Comparison of ENCODE assay signal across 7 mouse cellular contexts in the genomic region with DNA sequence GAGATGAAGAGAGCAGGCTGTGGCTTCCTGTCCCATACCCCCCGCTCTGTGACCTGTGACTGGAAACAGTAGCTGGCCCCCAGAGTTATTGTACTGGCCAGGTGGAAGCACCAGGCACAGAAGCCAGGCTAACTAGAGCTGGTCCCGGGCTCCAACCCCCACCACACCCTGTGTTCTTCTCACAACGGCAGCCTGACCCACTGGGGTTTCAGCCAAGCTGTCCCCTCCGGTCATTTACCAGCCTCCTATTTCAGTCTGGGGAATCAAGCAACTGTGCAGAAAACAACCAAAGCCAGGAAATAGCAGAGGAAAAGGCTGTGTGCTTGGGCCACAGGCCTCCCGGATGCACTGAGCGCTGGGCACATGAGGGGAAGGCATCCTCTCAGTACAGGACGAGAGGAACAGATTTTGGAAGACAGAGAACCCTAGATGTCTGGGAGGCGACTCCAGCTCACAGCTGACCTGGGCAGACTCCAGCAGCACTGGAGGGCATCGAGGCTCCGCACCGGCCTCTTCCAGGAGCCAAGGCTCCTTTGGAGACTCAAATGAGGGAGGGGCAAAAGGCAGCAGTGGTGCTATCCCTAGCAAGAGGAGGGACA. TPM values are rescaled to one million over a fixed set of nuclear protein-coding genes. Genes with fewer than 3 reads are reported as not detected.
DNase-seq lines count a peak whose midpoint lies in the region; ATAC-seq and TF ChIP-seq lines count a peak whose summit lies in the region.

No protein-coding gene starts in this region.

- peak overlapping the region; percentile 36; the same call in 1 of the 2 replicates for H3K27ac ChIP-seq in left cerebral cortex, adult 2 months
- H3K27ac ChIP-seq in forebrain, embryonic 13.5 days = peak overlapping the region; percentile 72
- H3K27ac ChIP-seq in hindbrain, postnatal 0 days = peak overlapping the region; percentile 64
- peak overlapping the region; percentile 44; the same call in 1 of the 2 replicates for H3K27ac ChIP-seq in liver, embryonic 16.5 days (ENCODE audit: low read length)

- H3K4me3 ChIP-seq in left cerebral cortex, adult 2 months = no peak overlapping the region
- no peak overlapping the region for H3K4me3 ChIP-seq in forebrain, embryonic 13.5 days
- H3K4me3 ChIP-seq in hindbrain, postnatal 0 days (ENCODE audit: low read length) = no peak overlapping the region
- H3K4me3 ChIP-seq in liver, embryonic 16.5 days (ENCODE audit: low read depth, low read length) = no peak overlapping the region

- H3K4me2 ChIP-seq in forebrain, embryonic 13.5 days = no peak overlapping the region
- no peak overlapping the region for H3K4me2 ChIP-seq in hindbrain, postnatal 0 days (ENCODE audit: low read depth, low read length)
- H3K4me2 ChIP-seq in liver, embryonic 16.5 days (ENCODE audit: low read depth, low read length) = no peak overlapping the region

- TF ChIP-seq CTCF in left cerebral cortex, adult 2 months (IDR thresholded peaks at IDR 0.05) = no peak
- no peak for TF ChIP-seq CTCF in hindbrain, postnatal 0 days (IDR thresholded peaks at IDR 0.05; ENCODE audit: low read depth)

- ATAC-seq in forebrain, embryonic 13.5 days = no peak
- ATAC-seq in hindbrain, postnatal 0 days = no peak
- no peak for ATAC-seq in liver, embryonic 16.5 days (ENCODE audit: low read depth)

- H3K4me1 ChIP-seq in forebrain, embryonic 13.5 days = peaks cover 37% of the 10 kb centered on the region
- peaks cover 30% of the 10 kb centered on the region for H3K4me1 ChIP-seq in hindbrain, postnatal 0 days (ENCODE audit: insufficient read depth, low read length)
- peaks cover 16% of the 10 kb centered on the region for H3K4me1 ChIP-seq in liver, embryonic 16.5 days (ENCODE audit: control insufficient read depth, low read depth, low read length)

- intact Hi-C loops in left cerebral cortex, adult 2 months (cut with DNase I) = no loop called here

- 86% methylated on average over 11 of the region's 11 CpGs for WGBS in forebrain, embryonic 13.5 days
- 62% methylated on average over 11 of the region's 11 CpGs for WGBS in hindbrain, postnatal 0 days
- 78% methylated on average over 11 of the region's 11 CpGs for WGBS in liver, embryonic 16.5 days (ENCODE audit: insufficient replicate concordance)

- peaks cover 92% of the 10 kb centered on the region for H3K36me3 ChIP-seq in forebrain, embryonic 13.5 days (ENCODE audit: poor library complexity, severe bottlenecking)
- peaks cover 34% of the 10 kb centered on the region for H3K36me3 ChIP-seq in hindbrain, postnatal 0 days (ENCODE audit: insufficient read depth, low read length)
- H3K36me3 ChIP-seq in liver, embryonic 16.5 days (ENCODE audit: control insufficient read depth, insufficient read depth) = peaks cover 6% of the 10 kb centered on the region

- no peak overlapping the region for H3K9ac ChIP-seq in forebrain, embryonic 13.5 days
- no peak overlapping the region; the same call in 1 of the 2 replicates for H3K9ac ChIP-seq in hindbrain, postnatal 0 days (replicated peaks; ENCODE audit: low read length)
- no peak overlapping the region for H3K9ac ChIP-seq in liver, embryonic 16.5 days (ENCODE audit: low read depth, low read length)

- DNase-seq in left cerebral cortex, adult 2 months (ENCODE audit: extremely low spot score in 1 of 2, low spot score in 2 of 2) = no peak
- no peak for DNase-seq in left cerebral cortex, adult 18-20 months (ENCODE audit: low spot score in 2 of 2)
- DNase-seq in hindbrain, postnatal 0 days (ENCODE audit: low spot score) = peak; percentile 63
- DNase-seq in ovary, adult 18-20 months (ENCODE audit: low spot score) = no peak
- no peak for DNase-seq in embryo, embryonic 10 days (ENCODE audit: low spot score)

- no peaks in the 10 kb centered on the region for H3K27me3 ChIP-seq in forebrain, embryonic 13.5 days
- no peaks in the 10 kb centered on the region for H3K27me3 ChIP-seq in hindbrain, postnatal 0 days (ENCODE audit: insufficient read depth, low read length)
- no peaks in the 10 kb centered on the region for H3K27me3 ChIP-seq in liver, embryonic 16.5 days (ENCODE audit: control insufficient read depth, insufficient read depth, low read depth, low read length)

- H3K9me3 ChIP-seq in forebrain, embryonic 13.5 days (replicated peaks) = no peaks in the 10 kb centered on the region
- no peaks in the 10 kb centered on the region for H3K9me3 ChIP-seq in hindbrain, postnatal 0 days (ENCODE audit: low read length)
- H3K9me3 ChIP-seq in liver, embryonic 16.5 days (replicated peaks; ENCODE audit: control insufficient read depth, low read length) = no peaks in the 10 kb centered on the region

RNA-seq across cellular contexts. Expression of a gene that starts 8.5 kb away (rescaled TPM):
- total RNA-seq in left cerebral cortex, adult 2 months (2021) = 100 to 1,000 TPM; 537 to 552 TPM
- total RNA-seq in left cerebral cortex, adult 18-20 months (2021) = 100 to 1,000 TPM; 592 to 615 TPM
- 378 and 381 TPM in 2 replicates for polyA plus RNA-seq in forebrain, embryonic 13.5 days (2015; fragmentation: Nextera tagmentation; extraction: Ambion mirVana)
- total RNA-seq in hindbrain, postnatal 0 days (2014; rRNA removed) = 622 and 633 TPM in 2 replicates
- polyA plus RNA-seq in hindbrain, postnatal 0 days (2015; fragmentation: Nextera tagmentation; extraction: Ambion mirVana) = 464 and 500 TPM in 2 replicates
- polyA plus RNA-seq in liver, embryonic 16.5 days (2015; fragmentation: Nextera tagmentation; extraction: Ambion mirVana) = 33.3 and 48.5 TPM in 2 replicates

RNA-seq across cellular contexts. Expression of a gene that starts 21.4 kb away (rescaled TPM):
- total RNA-seq in left cerebral cortex, adult 2 months (2021) = 1 to 10 TPM; 5.4 to 7.4 TPM
- 1 to 10 TPM; 5.0 to 6.0 TPM for total RNA-seq in left cerebral cortex, adult 18-20 months (2021)
- polyA plus RNA-seq in forebrain, embryonic 13.5 days (2015; fragmentation: Nextera tagmentation; extraction: Ambion mirVana) = 2.6 and 3.0 TPM in 2 replicates
- 14.7 and 19.1 TPM in 2 replicates for total RNA-seq in hindbrain, postnatal 0 days (2014; rRNA removed)
- polyA plus RNA-seq in hindbrain, postnatal 0 days (2015; fragmentation: Nextera tagmentation; extraction: Ambion mirVana) = 10.3 and 10.9 TPM in 2 replicates
- polyA plus RNA-seq in liver, embryonic 16.5 days (2015; fragmentation: Nextera tagmentation; extraction: Ambion mirVana) = 7.7 and 8.1 TPM in 2 replicates

RNA-seq across cellular contexts. Expression of a gene that starts 21.8 kb away (rescaled TPM):
- total RNA-seq in left cerebral cortex, adult 2 months (2021) = 1 to 10 TPM; 1.2 to 1.4 TPM
- 1 to 10 TPM; 1.4 to 2.0 TPM for total RNA-seq in left cerebral cortex, adult 18-20 months (2021)
- 1.5 and 1.7 TPM in 2 replicates for polyA plus RNA-seq in forebrain, embryonic 13.5 days (2015; fragmentation: Nextera tagmentation; extraction: Ambion mirVana)
- 2.3 and 2.8 TPM in 2 replicates for total RNA-seq in hindbrain, postnatal 0 days (2014; rRNA removed)
- 1.7 and 2.3 TPM in 2 replicates for polyA plus RNA-seq in hindbrain, postnatal 0 days (2015; fragmentation: Nextera tagmentation; extraction: Ambion mirVana)
- polyA plus RNA-seq in liver, embryonic 16.5 days (2015; fragmentation: Nextera tagmentation; extraction: Ambion mirVana) = 2.0 and 2.6 TPM in 2 replicates
